Mouse (Mus musculus) Patski (cell line): ENCODE results near the gene Smim14. TPM values are rescaled to one million over a fixed set of nuclear protein-coding genes. Genes with fewer than 3 reads are reported as not detected.

Experiments used
- ATAC-seq: fragments of 100-300 bp; one replicate; pipeline ENCODE4 v1.8.0; 2021
- CTCF ChIA-PET: fragments of 350-600 bp; sonication (Branson Sonifier 250); formaldehyde crosslinking; loops from one replicate; lab custom pipeline; 2022; ENCODE audit warnings: inconsistent platforms; lab: Charles Lee
- POLR2A ChIA-PET: fragments of 350-600 bp; sonication (Branson Sonifier 250); formaldehyde crosslinking; loops from one replicate; lab custom pipeline; 2022; ENCODE audit warnings: antibody characterized with exemption, inconsistent platforms; lab: Charles Lee
- DNase-seq: peaks from one replicate; pipeline ENCODE4 v3.0.0-alpha.2; 2011; ENCODE audit warnings: low read depth, low spot score
- H3K27me3 ChIP-seq: fragments of 371-371 bp; one replicate; pipeline ENCODE4 v1.5.1; 2021
- CTCF ChIP-seq: fragments of 100-300 bp; IDR thresholded peaks from one replicate; pipeline ENCODE4 v1.5.1; 2021
- in situ Hi-C: fragments of 300-500 bp; cut with MboI; formaldehyde crosslinking; loops from 3 replicates; pipeline ENCODE4 v1.11.1; 2018; ENCODE audit warnings: low pct_unique_long_range_greater_than_20kb, mixed read lengths
- polyA plus RNA-seq: library from polyadenylated mRNA; unstranded; gene quantifications from one replicate; pipeline ENCODE4 v1.2.3, GENCODE M21; 2021

Smim14 gene
- polyA plus RNA-seq, 1 experiment from 2014 or later, result 122 TPM

GRCm38 (mm10) chr5:65448941-65449340 lies 88.0 kb downstream of the Smim14 start:
- TF ChIP-seq CTCF, result no peak
- ChIA-PET POLR2A (interaction anchor here (1.0 kb wide), 1 partner anchor 24 kb away, joined by 4 read pairs; no protein-coding TSS in a partner anchor), CTCF (interaction anchor here (1.5 kb wide), 1 partner anchor 18 kb away, joined by 4 read pairs; no protein-coding TSS in a partner anchor)
- in situ Hi-C loops, result no loop called here
- H3K27me3 ChIP-seq, result no peaks in the 10 kb centered on the region
- DNase-seq, result no peak
- no peak for ATAC-seq

DNA sequence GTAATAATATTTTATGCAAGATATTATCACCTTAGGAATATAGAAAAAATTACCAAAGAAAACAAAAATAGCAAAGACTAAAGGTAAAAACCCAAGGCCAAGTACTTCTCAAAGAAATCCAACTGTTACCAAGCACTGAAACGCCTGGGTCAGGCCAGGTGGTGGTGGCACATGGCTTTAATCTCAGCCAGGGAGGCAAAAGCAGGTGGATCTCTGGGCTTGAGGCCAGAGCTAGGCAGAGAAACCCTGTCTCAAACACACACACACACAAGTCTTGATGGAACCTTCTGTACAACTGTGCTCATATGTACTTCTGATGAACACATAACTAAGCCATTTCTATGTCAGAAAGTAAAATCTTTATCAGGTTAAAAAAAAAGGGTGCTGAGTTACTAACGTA lies 89.2 kb downstream of the Smim14 start:
- H3K27me3 ChIP-seq, result no peaks in the 10 kb centered on the region
- ATAC-seq (no peak), DNase-seq (no peak)
- in situ Hi-C loops, result no loop called here
- ChIA-PET POLR2A (no interaction called here), CTCF (interaction anchor here (0.7 to 1.5 kb wide), 3 partner anchors 10 to 22 kb away, joined by 3 to 4 read pairs (median 3); no protein-coding TSS in a partner anchor)
- TF ChIP-seq CTCF, result no peak

DNA sequence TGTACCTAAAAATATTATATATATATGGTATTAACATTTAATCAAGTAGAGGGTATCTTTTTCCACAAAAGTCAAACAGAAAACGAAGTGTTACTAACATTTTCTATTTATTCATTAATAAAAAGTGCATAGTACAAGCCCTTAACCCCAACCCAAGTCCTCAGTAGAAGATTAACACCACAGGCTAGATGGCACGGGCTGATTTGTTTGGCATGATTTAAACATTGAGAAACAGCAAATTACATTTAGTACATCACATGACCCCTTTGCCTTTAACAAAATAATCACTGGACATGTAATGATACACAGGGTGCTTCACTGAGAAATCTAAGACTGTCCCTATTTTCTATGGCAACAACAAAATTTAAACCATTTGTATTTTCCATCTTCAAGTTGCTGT lies 90.2 kb downstream of the Smim14 start:
- ChIA-PET CTCF (interaction anchor here (1.0 to 2.5 kb wide), 3 partner anchors 11 to 24 kb away, joined by 3 to 9 read pairs (median 3); no protein-coding TSS in a partner anchor), POLR2A (interaction anchor here (0.6 kb wide), 1 partner anchor 11 kb away, joined by 3 read pairs; no protein-coding TSS in a partner anchor)
- DNase-seq (no peak), ATAC-seq (no peak)
- no peaks in the 10 kb centered on the region for H3K27me3 ChIP-seq
- in situ Hi-C loops, result no loop called here
- TF ChIP-seq CTCF, result no peak

- DNase-seq, result no peak
- H3K27me3 ChIP-seq, result no peaks in the 10 kb centered on the region
- ChIA-PET POLR2A (interaction anchor here (1.2 kb wide), 1 partner anchor 12 kb away, joined by 3 read pairs; no protein-coding TSS in a partner anchor), CTCF (interaction anchor here (1.6 to 2.5 kb wide), 2 partner anchors 12 to 13 kb away, joined by 4 to 9 read pairs; no protein-coding TSS in a partner anchor)
- in situ Hi-C loops, result no loop called here
- no peak for ATAC-seq
- TF ChIP-seq CTCF, result no peak
Observed at GRCm38 (mm10) chr5:65444981-65445380, 92.0 kb downstream of the Smim14 start.

GRCm38 (mm10) chr5:65438041-65438440 lies 98.9 kb downstream of the Smim14 start:
- no peak for TF ChIP-seq CTCF
- in situ Hi-C loops, result no loop called here
- ATAC-seq (peak; percentile 37), DNase-seq (no peak)
- POLR2A ChIA-PET, result interaction anchor here (1.0 kb wide), 1 partner anchor 39 kb away, joined by 3 read pairs; no protein-coding TSS in a partner anchor
- no peaks in the 10 kb centered on the region for H3K27me3 ChIP-seq
- CTCF ChIA-PET, result interaction anchor here (2.5 kb wide), 1 partner anchor 23 kb away, joined by 8 read pairs; no protein-coding TSS in a partner anchor

DNA sequence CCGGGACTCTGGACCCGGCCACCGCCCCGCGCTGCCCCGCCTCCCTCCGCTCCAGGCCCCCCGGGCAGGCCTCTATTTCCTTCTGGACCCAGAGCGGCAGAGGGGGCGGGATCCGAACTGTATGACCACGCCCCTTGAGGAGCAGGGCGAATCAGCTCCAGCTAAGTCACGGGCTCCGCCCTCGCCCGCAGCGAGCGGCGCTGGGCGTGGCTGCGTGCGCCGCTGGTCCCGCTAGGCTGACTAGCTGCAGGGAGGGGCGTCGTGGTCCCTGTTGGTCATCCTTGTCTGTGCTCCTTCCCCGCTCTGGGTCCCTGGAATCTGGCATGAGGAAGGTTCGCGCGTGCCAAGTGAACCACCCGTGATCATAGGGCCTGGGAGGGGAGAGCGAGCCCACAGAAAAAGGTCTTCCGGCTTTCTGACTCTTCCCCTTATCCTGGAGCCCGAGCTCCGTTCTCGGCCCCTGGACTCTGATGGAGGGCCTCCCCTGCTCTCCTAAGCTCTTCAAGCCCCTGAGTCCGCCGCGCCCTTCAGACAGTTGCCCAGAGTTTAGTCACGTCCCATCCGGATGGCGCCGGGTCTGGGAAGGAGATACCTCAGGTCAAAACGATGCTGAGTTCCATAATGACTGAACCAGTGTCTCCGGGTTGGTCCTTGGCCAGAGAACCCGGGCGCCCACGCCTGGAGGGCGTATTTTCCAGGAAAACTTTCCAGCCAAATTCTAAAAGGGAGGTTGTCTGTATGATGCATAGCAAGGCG lies 101.0 kb downstream of the Smim14 start, which contains the start of gene Ugdh:
Gene Ugdh, minus strand, starts transcription at position 144 of the 756 bp plus-strand sequence.
- in situ Hi-C loops, result no loop called here
- H3K27me3 ChIP-seq, result no peaks in the 10 kb centered on the region
- POLR2A ChIA-PET, result interaction anchor here (1.1 to 2.2 kb wide), 3 partner anchors 10 to 260 kb away, joined by 4 to 7 read pairs (median 4); no protein-coding TSS in a partner anchor
- ATAC-seq, result peak; percentile 95
- no peak for TF ChIP-seq CTCF
- DNase-seq, result peak; percentile 92
- CTCF ChIA-PET, result interaction anchor here (0.6 kb wide), 1 partner anchor 18 kb away, joined by 3 read pairs; no protein-coding TSS in a partner anchor

DNA sequence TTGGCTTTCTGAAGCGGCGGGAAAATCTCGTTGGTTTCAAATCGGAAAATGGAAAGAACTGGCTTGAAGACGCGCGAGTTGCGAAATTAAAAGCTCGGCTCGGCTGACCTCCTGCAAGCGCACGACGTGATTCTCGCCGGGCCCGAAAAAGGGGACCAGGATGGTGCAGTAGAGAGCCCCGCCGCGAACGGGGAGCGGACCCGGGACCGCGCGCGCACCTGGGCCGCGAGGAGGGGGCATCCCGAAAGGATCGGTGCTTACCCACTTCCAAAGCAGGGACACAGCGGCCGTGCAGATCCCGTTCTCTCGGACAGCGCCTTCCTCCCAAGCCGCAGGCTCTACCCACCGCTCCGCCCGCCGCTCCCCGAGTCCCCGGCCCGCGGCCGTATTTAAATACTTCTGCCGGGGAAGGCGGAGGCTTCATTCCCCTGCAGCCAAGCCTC lies 101.6 kb downstream of the Smim14 start:
- ATAC-seq (peak; percentile 4), DNase-seq (no peak)
- ChIA-PET POLR2A (interaction anchor here (0.6 to 2.2 kb wide), 4 partner anchors 10 to 276 kb away, joined by 3 to 7 read pairs (median 4); no protein-coding TSS in a partner anchor), CTCF (no interaction called here)
- in situ Hi-C loops, result no loop called here
- H3K27me3 ChIP-seq, result no peaks in the 10 kb centered on the region
- no peak for TF ChIP-seq CTCF

GRCm38 (mm10) chr5:65434471-65435362 lies 102.3 kb downstream of the Smim14 start:
- H3K27me3 ChIP-seq, result no peaks in the 10 kb centered on the region
- TF ChIP-seq CTCF, result no peak
- ATAC-seq, result no peak
- ChIA-PET CTCF (interaction anchor here (1.4 to 2.1 kb wide), 3 partner anchors 8 to 101 kb away, joined by 4 read pairs; no protein-coding TSS in a partner anchor), POLR2A (interaction anchor here (0.6 to 2.2 kb wide), 6 partner anchors 9 to 275 kb away, joined by 3 to 8 read pairs (median 6); no protein-coding TSS in a partner anchor)
- in situ Hi-C loops, result no loop called here
- no peak for DNase-seq

DNA sequence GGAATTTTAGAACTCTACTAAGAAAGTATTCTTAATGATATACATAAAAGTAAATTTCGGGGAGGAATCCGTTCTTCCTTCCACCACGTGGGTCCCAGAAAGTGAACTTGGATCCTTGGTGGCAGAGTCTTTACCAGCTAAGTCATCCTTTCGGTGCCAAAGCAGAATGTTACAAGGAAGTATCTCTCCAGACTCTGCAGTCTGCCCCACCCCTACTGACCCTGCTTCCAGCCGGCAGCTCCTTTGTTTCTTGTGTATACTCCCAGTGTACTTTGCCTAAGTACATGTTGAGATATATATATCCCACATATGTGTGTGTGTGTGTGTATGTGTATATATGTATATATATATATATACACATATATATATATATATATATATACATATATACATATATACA lies 107.5 kb downstream of the Smim14 start:
- no peak for DNase-seq
- in situ Hi-C loops, result no loop called here
- CTCF ChIA-PET, result no interaction called here
- POLR2A ChIA-PET, result interaction anchor here (0.7 kb wide), 1 partner anchor 223 kb away, joined by 5 read pairs; no protein-coding TSS in a partner anchor
- ATAC-seq, result no peak
- H3K27me3 ChIP-seq, result no peaks in the 10 kb centered on the region
- TF ChIP-seq CTCF, result no peak
